Mouse (Mus musculus): Measurements from ENCODE around the gene Nap1l5. TPM values are rescaled to one million over a fixed set of nuclear protein-coding genes. Genes with fewer than 3 reads are reported as not detected.

Nap1l5 gene
- polyA plus RNA-seq, 1 experiment, result not detected

DNA sequence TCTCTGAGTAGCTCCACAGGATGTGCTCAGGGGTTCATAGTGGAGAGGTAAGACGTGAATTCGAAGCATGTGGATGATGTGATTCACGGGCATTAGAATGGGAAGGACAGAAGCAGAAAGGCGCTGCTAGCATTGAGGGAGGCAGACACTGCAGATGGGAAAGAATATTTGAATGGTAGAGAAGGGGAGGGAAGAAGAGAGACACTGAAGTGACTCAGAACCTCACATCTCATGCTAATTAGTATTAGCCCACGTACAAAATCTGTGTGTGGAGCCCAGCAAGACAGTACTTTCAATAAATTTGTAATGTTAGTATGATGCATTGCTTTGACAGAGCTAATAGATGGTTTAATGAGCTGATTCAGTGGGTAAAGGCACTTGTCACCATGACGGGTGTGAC is 13.9 kb upstream of the Nap1l5 start:
- TF ChIP-seq GATA1 (IDR thresholded peaks at IDR 0.05; ENCODE audit: low read length), result no peak

DNA sequence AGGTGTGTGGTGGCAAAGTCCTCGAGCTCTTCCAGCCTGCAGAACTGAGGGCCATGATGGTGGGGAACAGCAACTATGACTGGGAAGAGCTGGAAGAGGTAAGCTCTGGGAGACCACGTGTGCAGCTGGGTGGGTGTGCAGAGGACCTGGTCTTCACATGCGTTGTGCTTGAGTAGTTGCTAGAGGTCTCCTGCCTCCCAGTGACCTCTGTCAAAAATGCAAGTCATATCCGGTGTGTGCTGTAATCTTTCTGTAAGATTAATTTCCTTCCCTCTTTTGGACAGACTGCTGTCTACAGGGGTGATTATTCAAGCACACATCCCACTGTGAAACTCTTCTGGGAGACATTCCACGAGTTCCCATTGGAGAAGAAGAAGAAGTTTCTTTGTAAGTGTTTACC is 9.6 kb upstream of the Nap1l5 start:
- peak; percentile 34 for TF ChIP-seq GATA1 (IDR thresholded peaks at IDR 0.05; ENCODE audit: low read length)

DNA sequence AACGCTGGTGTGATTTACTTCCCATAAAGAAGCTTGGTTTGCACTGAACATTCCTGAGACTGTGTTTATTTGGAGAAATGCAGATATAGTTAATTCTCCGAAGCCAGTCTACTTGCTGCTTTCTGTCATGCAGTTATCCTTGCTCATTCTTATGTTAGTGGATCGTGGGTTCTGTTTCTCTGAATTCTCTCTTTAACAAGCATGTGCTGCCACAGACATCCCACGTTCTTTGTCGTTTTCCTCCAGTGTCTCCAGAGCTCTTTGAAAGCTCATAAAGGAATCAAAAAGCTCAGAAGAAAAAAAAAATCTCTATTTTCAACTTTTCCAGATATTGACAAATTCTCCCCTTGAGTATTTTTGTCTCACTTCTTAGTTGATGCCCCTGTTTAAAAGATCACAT is 7.1 kb upstream of the Nap1l5 start:
- TF ChIP-seq GATA1 (IDR thresholded peaks at IDR 0.05; ENCODE audit: low read length), result no peak

DNA sequence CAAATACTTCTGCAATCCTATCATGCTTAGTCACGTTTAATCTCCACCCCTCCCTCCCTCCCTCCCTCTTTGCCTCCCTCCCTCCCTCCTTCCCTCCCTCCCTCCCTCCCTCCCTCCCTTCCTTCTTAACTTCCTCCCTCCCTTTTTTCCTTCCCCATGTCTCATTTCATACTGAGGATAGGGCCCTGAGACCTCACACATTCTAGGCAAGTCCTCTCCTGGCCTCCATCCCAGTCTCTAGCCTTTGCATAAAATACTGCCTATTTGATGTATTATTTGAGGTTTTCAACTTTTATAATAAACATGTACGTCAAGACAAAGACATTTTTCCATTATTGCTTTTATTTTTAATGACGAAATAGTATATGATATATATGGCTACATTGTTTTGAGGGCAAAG is 6.7 kb upstream of the Nap1l5 start:
- TF ChIP-seq GATA1 (IDR thresholded peaks at IDR 0.05; ENCODE audit: low read length), result no peak

DNA sequence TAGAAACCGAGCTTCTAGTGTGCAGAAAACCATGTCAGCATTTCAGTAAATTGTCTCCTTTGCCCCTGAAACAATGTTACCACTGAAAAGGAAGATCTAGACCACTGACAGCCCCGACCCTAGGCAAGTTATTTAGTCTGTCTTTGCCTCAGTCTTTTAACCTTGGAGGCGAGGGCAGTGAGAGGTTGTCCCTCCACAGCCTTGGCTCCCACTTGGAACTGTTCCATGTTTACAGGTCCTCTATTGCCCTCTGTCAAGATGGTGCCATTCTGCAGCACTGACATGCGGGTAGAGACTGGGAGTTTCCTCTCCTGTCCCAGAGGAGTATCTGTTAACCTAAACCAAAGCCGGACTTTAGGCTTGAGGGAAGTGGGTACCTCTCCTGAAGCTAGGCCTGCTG is 6.0 kb upstream of the Nap1l5 start:
- no peak for TF ChIP-seq GATA1 (IDR thresholded peaks at IDR 0.05; ENCODE audit: low read length)

DNA sequence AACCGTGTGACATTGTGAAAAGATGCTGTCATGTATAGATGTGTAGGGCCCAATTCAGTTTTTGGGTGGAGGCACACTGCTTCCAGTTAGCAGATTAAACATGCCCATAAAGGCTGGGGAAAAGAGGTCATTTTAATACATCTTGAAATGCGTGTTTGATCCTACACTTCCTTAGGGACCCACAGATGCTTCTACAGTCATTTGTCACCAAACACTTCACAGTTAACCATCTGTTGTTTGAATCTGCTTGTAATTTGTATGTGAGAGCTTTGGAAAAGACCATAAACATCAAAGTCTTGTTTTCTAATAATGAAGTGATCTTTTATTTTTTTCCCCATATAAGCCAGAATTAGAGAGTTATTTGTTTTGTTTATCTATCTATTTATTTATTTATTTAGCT is 915 bp upstream of the Nap1l5 start:
- no peak for TF ChIP-seq GATA1 (IDR thresholded peaks at IDR 0.05; ENCODE audit: low read length)

DNA sequence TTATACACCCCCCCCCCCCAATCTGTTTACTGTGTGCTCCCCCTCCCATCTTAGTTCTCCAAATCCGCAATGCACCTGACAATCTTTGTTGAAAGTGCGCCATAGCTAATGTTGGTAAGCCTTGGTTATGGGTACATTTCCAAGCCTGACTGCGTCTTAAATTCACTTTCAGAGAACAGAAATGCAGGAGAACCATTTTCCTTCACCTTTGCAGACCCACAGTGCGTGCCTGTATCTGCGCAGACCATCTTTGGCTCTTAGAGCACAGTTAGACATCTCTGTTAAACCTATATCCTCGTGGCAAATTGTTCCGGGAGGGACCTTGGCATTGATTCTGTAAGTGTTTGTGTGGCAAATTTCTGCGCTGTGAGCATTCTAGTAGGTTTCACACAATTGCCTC is 460 bp upstream of the Nap1l5 start:
- TF ChIP-seq GATA1 (IDR thresholded peaks at IDR 0.05; ENCODE audit: low read length), result no peak

DNA sequence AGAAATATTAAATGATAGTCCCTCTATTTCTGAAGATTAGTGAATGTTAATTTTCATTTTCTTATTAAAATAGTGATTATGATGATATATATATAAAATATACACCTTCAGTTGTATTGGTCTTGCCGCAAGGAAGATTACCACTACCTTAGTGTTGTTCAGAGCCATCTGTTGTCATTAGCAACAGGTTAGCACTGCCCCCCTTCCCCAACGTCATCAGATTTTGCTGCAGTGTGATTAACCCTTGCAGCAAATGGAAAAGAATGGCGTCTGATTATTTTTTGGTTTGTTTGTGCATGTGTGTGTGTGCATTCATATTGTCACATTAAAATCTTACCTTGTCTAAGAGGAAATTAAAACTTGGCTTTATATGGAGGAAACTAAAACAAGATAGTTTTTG is 2.3 kb downstream of the Nap1l5 start:
- no peak for TF ChIP-seq GATA1 (IDR thresholded peaks at IDR 0.05; ENCODE audit: low read length)

DNA sequence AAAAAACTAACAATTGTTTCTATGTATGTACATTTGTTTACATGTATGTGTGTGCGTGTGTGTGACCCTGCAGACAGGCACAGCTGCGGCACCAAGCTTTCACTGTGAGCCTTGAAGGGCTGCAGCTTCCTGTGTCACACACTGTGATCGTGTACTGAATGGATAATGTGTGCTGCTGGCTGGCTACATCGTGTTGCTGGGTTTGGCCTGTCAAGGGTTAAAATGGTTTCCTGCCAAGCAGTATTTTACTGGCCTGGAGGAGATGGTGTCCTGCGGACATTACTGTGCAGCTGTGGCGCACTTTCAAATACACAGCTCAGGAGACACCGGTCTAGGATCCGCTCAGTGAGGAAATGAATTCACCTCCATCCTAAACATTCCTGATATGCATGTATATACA is 3.7 kb downstream of the Nap1l5 start:
- TF ChIP-seq GATA1 (IDR thresholded peaks at IDR 0.05; ENCODE audit: low read length), result no peak

DNA sequence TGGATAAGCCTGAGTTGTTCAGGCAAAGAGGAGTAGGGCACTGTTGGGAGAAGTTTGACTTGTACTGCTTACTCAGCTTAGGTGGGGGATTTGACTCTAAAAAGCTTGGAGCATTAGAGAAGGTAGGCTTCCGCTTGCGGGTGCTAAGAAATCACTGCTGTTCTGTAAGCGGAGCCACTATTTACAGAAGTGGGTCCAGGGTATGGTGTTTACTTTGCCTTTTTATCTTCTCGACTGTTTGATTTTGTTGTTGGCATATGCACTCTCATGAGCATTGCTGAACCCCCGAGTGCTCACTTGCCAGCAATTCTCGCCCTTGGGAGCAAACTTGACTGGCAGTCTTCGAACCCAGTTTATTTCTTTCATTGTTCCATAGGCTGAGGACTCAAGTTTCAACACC is 6.3 kb downstream of the Nap1l5 start:
- TF ChIP-seq GATA1 (IDR thresholded peaks at IDR 0.05; ENCODE audit: low read length), result no peak

DNA sequence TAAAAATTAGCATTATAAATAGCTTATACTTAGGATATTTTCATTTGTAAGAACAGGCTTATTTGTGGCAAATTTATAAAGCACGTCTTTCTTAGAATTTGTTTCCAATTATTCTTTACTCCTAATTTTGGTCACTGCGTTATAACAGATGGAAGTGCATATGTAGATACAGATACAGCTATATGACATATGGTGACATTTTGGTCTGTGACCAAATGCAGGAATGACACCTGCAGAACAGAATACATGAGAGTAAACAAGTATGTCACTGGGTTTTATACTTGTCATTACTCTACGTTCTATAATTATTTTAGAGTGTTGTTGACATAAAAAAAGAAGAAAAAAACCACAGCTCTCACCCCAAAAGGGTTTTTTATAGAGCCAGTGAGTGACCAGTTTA is 7.8 kb downstream of the Nap1l5 start:
- TF ChIP-seq GATA1 (IDR thresholded peaks at IDR 0.05; ENCODE audit: low read length), result no peak

DNA sequence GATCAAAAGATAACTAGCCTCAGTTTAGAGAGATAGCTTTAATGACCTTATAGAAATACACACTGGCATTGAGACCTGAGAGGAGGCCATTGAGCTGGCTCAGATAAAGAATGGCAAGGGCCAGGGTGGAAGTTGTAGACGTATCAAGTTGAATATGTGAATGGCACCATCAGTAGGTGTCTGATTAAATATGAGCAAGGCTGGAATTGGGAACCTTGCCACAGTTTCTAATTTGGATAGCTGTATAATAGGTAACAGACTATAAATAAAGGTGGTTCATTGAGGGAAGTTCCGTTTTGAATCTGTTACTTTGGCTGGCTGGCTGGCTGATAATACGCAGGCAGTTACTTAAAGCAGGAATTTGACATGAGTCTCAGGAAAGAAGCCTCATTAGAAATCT is 10.2 kb downstream of the Nap1l5 start:
- TF ChIP-seq GATA1 (IDR thresholded peaks at IDR 0.05; ENCODE audit: low read length), result no peak

DNA sequence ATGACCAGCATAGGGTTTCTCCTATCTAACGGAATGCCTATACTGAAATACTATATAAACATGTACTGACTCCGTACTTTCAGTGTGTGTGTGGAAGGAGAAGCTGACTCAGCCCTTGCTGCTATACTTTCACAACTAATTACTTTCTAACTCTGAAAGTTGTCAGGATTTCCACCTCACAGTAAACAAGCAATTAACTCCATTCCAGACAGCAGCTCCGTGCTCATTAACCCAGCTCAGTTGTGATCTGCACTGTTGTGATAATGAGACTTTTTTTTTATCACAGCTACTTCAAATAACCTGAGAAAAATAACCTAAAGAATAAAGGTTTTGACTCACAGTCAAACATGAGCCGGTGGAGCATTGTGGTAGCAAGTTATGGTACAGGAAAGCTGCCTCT is 11.9 kb downstream of the Nap1l5 start:
- no peak for TF ChIP-seq GATA1 (IDR thresholded peaks at IDR 0.05; ENCODE audit: low read length)

DNA sequence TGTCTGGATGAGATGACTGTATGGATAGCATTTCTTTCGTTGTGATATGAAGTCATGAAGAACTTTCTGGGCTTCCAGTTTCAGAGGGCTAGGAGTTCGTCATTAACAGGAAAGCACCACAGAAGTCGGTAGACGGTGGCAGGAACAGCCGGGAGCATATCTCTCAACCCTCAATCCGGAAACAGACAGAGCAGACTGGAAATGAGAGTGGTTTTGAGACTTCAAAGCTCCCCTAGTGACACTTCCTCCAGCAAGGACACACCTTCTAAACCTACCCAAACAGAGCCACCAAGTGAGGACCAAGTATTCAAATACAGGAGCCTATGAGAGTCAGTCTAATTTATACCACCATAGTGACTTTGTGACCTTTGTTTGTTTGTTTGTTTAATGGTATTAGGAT is 13.6 kb downstream of the Nap1l5 start:
- TF ChIP-seq GATA1 (IDR thresholded peaks at IDR 0.05; ENCODE audit: low read length), result no peak

DNA sequence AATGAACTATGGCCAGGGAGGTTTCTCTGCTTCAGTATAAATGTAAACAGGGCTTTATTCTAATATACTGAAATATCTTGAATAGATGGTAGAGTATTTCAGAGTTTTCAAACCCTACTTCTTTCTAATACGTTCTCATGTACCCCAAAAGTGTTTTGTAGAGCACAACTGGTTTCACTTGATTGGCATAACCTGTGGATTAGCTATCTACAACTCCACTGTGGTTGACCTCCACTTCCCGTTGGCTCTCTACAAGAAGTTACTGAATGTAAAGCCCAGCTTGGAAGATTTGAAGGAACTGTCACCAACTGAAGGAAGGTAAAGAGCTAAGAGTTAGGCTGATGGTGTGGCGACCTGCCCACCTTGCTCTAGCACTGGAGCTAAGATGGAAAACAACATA is 17.0 kb downstream of the Nap1l5 start:
- no peak for TF ChIP-seq GATA1 (IDR thresholded peaks at IDR 0.05; ENCODE audit: low read length)

DNA sequence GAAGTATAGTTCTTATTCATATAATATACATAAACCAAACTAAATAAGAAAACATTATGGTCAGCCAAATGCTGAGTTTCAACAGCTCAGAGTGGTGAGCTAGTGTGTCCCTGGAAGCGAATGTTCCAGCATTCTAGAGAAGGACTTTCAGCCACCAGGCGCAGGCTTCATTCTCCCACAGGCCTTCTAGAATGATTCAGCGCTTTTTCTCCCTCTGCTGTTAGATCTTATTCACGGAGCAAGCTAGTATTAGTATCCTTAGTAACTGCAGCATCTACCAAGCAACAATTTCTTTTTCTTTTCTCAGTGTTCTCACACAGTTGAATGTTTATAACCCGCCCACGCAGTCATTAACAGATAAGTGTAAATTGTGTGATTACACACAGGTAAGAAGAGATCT is 24.6 kb downstream of the Nap1l5 start:
- TF ChIP-seq GATA1 (IDR thresholded peaks at IDR 0.05; ENCODE audit: low read length), result no peak

DNA sequence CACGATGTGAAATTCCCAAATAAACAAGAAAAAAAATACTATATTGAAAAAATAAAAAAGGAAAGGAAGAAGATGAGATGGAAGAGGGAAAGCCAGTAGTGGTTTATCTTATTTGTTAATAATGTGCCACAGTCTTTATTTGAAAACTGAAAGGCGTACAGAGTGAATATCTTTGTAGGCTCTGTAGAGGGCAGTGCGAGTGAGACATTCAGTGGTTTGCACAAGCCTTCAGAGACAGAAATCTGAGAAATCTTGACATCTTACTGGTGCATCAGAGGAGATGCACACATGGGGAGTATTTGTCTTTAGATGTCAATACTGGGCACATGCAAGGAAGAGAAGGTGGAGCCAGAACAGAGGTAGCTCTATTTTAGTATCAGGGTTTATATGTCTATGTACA is 25.5 kb downstream of the Nap1l5 start:
- TF ChIP-seq GATA1 (IDR thresholded peaks at IDR 0.05; ENCODE audit: low read length), result no peak

DNA sequence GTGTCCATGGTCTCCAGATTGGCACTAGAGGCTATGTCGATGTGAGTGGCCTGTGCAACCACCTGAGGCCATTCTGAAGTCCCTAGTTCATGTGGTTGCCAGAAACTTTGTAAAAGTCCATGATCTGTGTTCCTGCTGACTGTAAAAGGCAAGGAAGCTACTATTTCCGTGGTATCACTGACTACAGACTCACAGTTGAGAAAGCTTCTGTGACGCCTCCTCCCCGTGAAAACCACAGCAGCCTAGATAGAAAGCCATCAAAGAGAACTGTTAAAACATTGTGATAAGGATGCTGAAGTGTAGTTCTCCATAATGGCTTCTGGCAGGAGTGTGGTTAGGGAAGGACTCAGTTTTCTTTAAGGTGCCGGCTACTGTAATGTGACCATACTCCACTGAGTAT is 26.0 kb downstream of the Nap1l5 start:
- TF ChIP-seq GATA1 (IDR thresholded peaks at IDR 0.05; ENCODE audit: low read length), result no peak

DNA sequence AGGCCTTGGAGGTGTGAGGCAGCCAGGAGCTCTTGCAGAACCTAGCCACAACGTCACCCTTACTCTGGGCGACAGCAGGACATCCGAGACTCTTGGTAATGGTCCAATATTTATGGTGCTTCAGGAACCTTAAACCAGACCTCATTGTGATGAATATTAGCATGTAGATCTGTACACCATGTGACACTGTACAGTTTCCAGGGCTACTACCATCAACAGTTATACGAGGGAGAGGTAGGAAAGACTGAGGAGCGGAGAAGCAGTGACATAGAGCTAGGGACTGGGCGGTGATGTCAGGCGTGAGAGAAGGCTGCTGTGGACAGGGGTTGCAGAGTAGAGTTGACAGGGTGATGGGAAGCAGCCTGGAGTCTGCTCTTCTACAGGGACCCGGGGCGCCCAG is 26.9 kb downstream of the Nap1l5 start:
- no peak for TF ChIP-seq GATA1 (IDR thresholded peaks at IDR 0.05; ENCODE audit: low read length)

All from G1E-ER4 (cell line).